Mouse (Mus musculus): ENCODE measurements at regions not wholly inside any gene's neighbourhood (a gene's known extent, or its start where the extent isn't known, plus 50 kb on each side); places are given as distances from the start of the nearest gene placed in this dataset.

DNA sequence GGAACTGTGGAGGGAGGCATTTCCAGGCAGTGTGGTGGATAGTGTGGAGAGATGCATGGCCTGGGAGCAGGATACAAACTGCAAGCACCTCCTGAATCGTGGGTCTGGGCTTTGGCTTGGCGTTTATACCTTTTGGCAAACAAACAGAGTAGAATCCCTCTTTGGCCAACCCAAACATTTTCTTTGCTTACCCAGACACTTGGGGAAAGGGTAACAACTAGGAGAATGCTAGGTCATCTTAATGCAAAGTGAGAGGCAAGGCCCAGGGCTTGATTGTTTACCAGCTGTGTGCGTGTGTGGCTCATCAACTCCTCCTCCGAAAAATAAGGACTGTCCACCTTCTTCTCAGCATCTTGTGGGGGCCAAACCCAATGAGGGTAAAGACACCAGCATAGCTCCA, 61.1 kb upstream of the Abca1 start:
- DNase-seq (ENCODE audit: low spot score in 2 of 2) = no peak

DNA sequence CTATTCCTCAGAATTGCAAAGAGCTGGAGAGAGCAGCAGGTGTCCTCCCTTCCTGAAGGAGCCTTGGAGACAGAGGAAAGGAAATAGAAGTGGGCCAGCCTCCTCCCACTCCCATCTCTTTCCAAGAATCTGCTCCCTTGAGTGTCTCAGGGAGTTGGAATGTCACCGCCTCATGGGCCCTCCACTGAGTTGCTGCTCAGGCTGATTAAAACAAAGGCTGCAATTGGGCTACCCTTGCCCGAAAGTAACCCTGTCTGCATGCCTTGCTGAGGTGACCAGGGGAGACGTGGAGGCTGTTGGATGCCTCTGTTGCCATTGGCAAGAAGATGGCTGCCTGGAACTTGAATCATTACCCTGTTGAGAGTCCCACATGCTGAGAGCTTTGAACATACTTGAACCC, 59.7 kb upstream of the Abca1 start:
- peak; percentile 21 to 42 for DNase-seq (ENCODE audit: low spot score in 2 of 2)

DNA sequence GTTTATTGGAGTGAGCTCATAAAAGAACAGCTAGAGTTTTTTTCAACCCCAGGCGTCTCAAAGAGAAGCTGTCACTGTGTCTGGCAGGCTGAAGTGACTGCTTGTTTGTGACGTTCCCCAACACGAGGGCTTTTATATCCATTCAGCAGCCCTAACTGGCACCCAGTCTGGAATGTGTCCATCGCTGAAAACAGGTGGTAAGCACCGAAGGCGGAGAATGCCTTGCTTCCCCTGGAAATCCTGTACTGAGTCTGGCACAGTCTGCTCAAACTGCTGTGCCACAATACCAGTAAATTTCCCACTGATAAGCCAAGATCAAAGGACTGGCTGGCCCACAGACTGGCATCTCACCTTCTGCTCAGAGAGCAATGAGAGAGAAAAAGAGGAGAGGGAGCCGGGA, 59.1 kb upstream of the Abca1 start:
- DNase-seq (ENCODE audit: low spot score in 2 of 2) = peak; percentile 51 to 76

DNA sequence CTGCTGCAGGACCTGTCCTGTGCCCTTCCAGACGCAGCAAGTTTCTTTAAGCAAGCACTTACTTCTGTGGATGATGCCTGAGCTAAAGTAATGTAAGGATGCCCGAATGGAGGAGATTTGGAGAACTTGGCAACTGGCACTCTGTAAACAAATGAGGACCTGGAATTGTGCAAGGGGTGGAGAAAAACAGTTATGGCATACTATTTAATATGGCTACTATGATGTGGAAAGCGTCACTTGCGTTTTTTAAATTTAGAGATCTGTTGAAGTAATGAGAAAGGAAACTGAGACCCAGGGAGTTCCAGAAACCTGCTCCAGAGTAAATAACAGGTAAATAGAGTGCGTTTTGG, 58.6 kb upstream of the Abca1 start:
- DNase-seq (ENCODE audit: low spot score in 2 of 2) = no peak

DNA sequence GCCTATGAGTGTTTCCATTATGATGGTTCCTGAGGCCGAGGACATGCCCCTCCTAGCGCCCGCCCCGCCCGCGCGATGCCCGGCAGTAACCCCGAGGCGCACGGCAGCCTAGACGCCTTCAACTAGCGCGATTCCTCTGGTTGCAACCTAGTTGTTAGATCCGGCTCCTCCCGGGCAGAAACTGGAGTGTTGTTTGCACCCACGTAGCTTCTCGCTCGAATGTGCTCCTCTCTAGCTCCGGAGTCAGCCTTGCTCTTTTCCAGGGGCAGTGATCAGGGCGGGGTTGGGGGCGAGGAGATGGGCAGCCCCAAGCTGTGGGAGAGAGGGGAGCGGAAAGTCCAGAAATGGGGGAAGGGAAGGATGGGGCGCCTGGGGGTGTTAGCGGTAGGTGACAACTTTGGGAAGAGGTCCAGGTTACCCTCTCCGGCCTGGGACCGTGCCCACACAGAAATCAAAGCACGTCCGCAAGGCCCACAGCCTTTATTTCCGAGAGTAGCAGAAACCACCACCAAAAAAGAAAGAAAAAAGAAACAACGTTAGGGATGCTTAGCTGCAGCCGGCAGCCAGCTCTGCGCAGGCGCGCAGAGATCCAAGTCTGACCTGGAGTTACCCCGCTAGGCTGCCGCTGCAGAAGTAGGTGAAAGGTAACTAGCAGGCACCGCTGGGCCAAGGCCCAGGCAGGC, 58.1 kb upstream of the Abca1 start:
- DNase-seq (ENCODE audit: low spot score in 2 of 2) = peak; percentile 46 to 61

DNA sequence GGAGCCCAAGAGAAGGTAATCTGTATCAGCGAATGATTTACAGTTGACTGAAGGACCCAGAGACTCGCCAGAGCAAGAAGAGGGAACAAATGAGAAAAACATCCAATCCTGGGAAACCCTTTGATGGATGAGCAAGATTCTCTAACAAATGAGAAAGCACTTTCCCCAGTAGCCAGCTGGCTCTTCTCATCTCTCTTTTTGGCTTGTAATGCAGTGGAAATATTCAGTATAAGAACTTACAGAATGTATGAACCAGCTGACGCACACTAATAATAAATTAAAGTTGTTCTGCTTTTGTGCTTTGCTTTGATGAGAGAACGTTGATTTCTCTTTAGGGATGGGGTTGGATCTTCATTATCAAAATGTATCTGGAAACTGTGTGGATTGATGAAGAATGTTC, 52.8 kb upstream of the Abca1 start:
- DNase-seq (ENCODE audit: low spot score in 2 of 2) = no peak

DNA sequence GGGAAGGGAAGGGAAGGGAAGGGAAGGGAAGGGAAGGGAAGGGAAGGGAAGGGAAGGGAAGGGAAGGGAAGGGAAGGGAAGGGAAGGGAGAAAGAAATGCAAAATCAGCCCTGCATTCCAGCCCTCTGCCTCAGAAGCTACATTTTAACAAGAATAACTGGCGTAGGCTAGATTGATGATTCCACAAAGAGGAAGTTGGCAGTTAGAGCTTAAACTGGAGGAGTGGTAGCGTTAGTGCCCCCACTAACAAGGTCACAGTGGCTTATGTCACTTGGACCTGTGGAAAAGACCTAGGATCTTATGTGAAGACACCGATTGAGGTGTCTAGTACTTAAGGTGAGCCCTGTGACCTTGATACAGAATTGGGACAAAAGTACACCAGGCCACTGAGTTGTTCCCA, 51.0 kb upstream of the Abca1 start:
- DNase-seq (ENCODE audit: low spot score in 2 of 2) = no peak

Measured in layer of hippocampus, adult 8-10 months (tissue).